Mouse (Mus musculus) MEL (cell line): ENCODE measurements around the gene Mrpl2. TPM values are rescaled to one million over a fixed set of nuclear protein-coding genes. Genes with fewer than 3 reads are reported as not detected.

ENCODE experiments used
- DNase-seq: peaks from one replicate; pipeline ENCODE4 v3.0.0; 2011; ENCODE audit warnings: low read depth, low spot score
- H3K27ac ChIP-seq: 2 replicates; pipeline ENCODE4 v1.5.1; 2012; ENCODE audit warnings: low read depth, mild to moderate bottlenecking, control low read depth, low read length, moderate library complexity; ENCODE audit not compliant: control insufficient read depth
- H3K27me3 ChIP-seq, 2 experiments: fragments of 150-350 bp in 1 of 2; sonication (generic) in 1 of 2; 2 replicates each; pipeline ENCODE4 v1.6.1; 2012; ENCODE audit warnings: low read length in 2 of 2, mild to moderate bottlenecking in 2 of 2, improper control_type of control experiment in 1 of 2, moderate library complexity in 1 of 2; ENCODE audit not compliant: insufficient read depth in 2 of 2, control insufficient read depth in 1 of 2
- H3K36me3 ChIP-seq, 2 experiments: 2 replicates each; pipeline ENCODE4 v1.6.1; 2012 to 2014; ENCODE audit warnings: low read length in 2 of 2, improper control_type of control experiment in 1 of 2, inconsistent platforms in 1 of 2, mild to moderate bottlenecking in 1 of 2; ENCODE audit not compliant: insufficient read depth in 2 of 2, control insufficient read depth in 1 of 2
- H3K4me1 ChIP-seq, 2 experiments: fragments of 150-350 bp in 1 of 2; sonication (generic) in 1 of 2; 2 replicates each; pipeline ENCODE4 v1.6.1; 2012; ENCODE audit warnings: low read length in 2 of 2, improper control_type of control experiment in 1 of 2, mild to moderate bottlenecking in 1 of 2; ENCODE audit not compliant: insufficient read depth in 2 of 2, control insufficient read depth in 1 of 2
- H3K4me3 ChIP-seq, 2 experiments: fragments of 150-350 bp in 1 of 2; sonication (generic) in 1 of 2; 2 replicates each; pipeline ENCODE4 v1.5.1; 2012; ENCODE audit warnings: low read depth in 2 of 2, low read length in 2 of 2, mild to moderate bottlenecking in 2 of 2, moderate library complexity in 2 of 2, control low read depth in 1 of 2, improper control_type of control experiment in 1 of 2; ENCODE audit not compliant: control insufficient read depth in 1 of 2, insufficient read depth in 1 of 2
- H3K79me2 ChIP-seq: 2 replicates; pipeline ENCODE4 v1.6.1; 2012; ENCODE audit warnings: mild to moderate bottlenecking, low read length, moderate library complexity; ENCODE audit not compliant: control insufficient read depth, poor library complexity, insufficient read depth
- H3K9ac ChIP-seq: 2 replicates; pipeline ENCODE4 v1.6.1; 2012; ENCODE audit warnings: low read depth, mild to moderate bottlenecking, control low read depth, low read length, moderate library complexity; ENCODE audit not compliant: control insufficient read depth, poor library complexity, severe bottlenecking
- H3K9me3 ChIP-seq: fragments of 150-350 bp; sonication (generic); replicated peaks from 2 replicates; pipeline ENCODE4 v1.6.1; 2012; ENCODE audit warnings: mild to moderate bottlenecking, low read length, improper control_type of control experiment, moderate library complexity; ENCODE audit not compliant: insufficient read depth
- BHLHE40 ChIP-seq: IDR thresholded peaks from 2 replicates; pipeline ENCODE4 v1.6.1; 2012; ENCODE audit warnings: low read depth, mild to moderate bottlenecking, inconsistent platforms, low read length, improper control_type of control experiment, borderline replicate concordance
- CHD1 ChIP-seq: IDR thresholded peaks from 2 replicates; pipeline ENCODE4 v1.6.1; 2012; ENCODE audit warnings: low read depth, mild to moderate bottlenecking, inconsistent platforms, low read length, improper control_type of control experiment
- CHD2 ChIP-seq: IDR thresholded peaks from 2 replicates; pipeline ENCODE4 v1.6.1; 2011; ENCODE audit warnings: low read length, improper control_type of control experiment
- CTCF ChIP-seq, 3 experiments: IDR thresholded peaks in 2 of 3; conservative IDR thresholded peaks in 1 of 3; 2 replicates each; pipeline ENCODE4 v1.5.1; 2011 to 2012; ENCODE audit warnings: low read length in 3 of 3, low read depth in 2 of 3, mild to moderate bottlenecking in 2 of 3, improper control_type of control experiment in 1 of 3, inconsistent platforms in 1 of 3, mixed read lengths in 1 of 3, moderate library complexity in 1 of 3; ENCODE audit not compliant: control insufficient read depth in 1 of 3, insufficient read depth in 1 of 3, poor library complexity in 1 of 3, severe bottlenecking in 1 of 3
- E2F4 ChIP-seq: IDR thresholded peaks from 2 replicates; pipeline ENCODE4 v1.6.1; 2011; ENCODE audit warnings: low read depth, low read length, improper control_type of control experiment, borderline replicate concordance
- EP300 ChIP-seq, 2 experiments: IDR thresholded peaks; 2 replicates each; pipeline ENCODE4 v1.6.1; 2011; ENCODE audit warnings: improper control_type of control experiment in 2 of 2, low read length in 2 of 2, low read depth in 1 of 2, mild to moderate bottlenecking in 1 of 2
- GABPA ChIP-seq: IDR thresholded peaks from 2 replicates; pipeline ENCODE4 v1.6.1; 2012; ENCODE audit warnings: low read depth, mild to moderate bottlenecking, inconsistent platforms, low read length, improper control_type of control experiment, moderate library complexity
- GATA1 ChIP-seq: IDR thresholded peaks from 2 replicates; pipeline ENCODE4 v1.6.1; 2011; ENCODE audit warnings: low read depth, low read length, improper control_type of control experiment
- JUND ChIP-seq: IDR thresholded peaks from 2 replicates; pipeline ENCODE4 v1.6.1; 2011; ENCODE audit warnings: low read depth, mild to moderate bottlenecking, improper control_type of control experiment, low read length
- KAT2A ChIP-seq: conservative IDR thresholded peaks from 2 replicates; pipeline ENCODE4 v1.6.1; 2012; ENCODE audit warnings: low read depth, low read length, improper control_type of control experiment, inconsistent platforms
- MAFK ChIP-seq: IDR thresholded peaks from 2 replicates; pipeline ENCODE4 v1.6.1; 2011; ENCODE audit warnings: low read depth, mild to moderate bottlenecking, low read length, improper control_type of control experiment, borderline replicate concordance
- MAZ ChIP-seq: IDR thresholded peaks from 2 replicates; pipeline ENCODE4 v1.6.1; 2012; ENCODE audit warnings: low read depth, mild to moderate bottlenecking, inconsistent platforms, low read length, improper control_type of control experiment
- MEF2A ChIP-seq: IDR thresholded peaks from 2 replicates; pipeline ENCODE4 v1.6.1; 2014; ENCODE audit warnings: low read depth, mild to moderate bottlenecking, inconsistent platforms, low read length, improper control_type of control experiment; ENCODE audit not compliant: poor library complexity, insufficient replicate concordance, severe bottlenecking; ENCODE audit errors: extremely low read depth
- MYB ChIP-seq: IDR thresholded peaks from 2 replicates; pipeline ENCODE4 v1.6.1; 2011; ENCODE audit warnings: mild to moderate bottlenecking, low read depth, low read length, improper control_type of control experiment
- MYC ChIP-seq: IDR thresholded peaks from 2 replicates; pipeline ENCODE4 v1.6.1; 2011; ENCODE audit warnings: low read depth, mild to moderate bottlenecking, low read length, improper control_type of control experiment, moderate library complexity
- NRF1 ChIP-seq: IDR thresholded peaks from 2 replicates; pipeline ENCODE4 v1.6.1; 2014; ENCODE audit warnings: low read depth, mild to moderate bottlenecking, inconsistent platforms, low read length, improper control_type of control experiment, moderate library complexity; ENCODE audit not compliant: poor library complexity, insufficient read depth, severe bottlenecking
- POLR2A ChIP-seq, 2 experiments: IDR thresholded peaks; 2 replicates each; pipeline ENCODE4 v1.6.1; 2011 to 2012; ENCODE audit warnings: low read length in 2 of 2, mild to moderate bottlenecking in 2 of 2, control low read depth in 1 of 2, improper control_type of control experiment in 1 of 2, low read depth in 1 of 2, moderate library complexity in 1 of 2; ENCODE audit not compliant: control insufficient read depth in 1 of 2, insufficient read depth in 1 of 2, poor library complexity in 1 of 2
- POLR2AphosphoS2 ChIP-seq: IDR thresholded peaks from 2 replicates; pipeline ENCODE4 v1.6.1; 2011; ENCODE audit warnings: low read length, improper control_type of control experiment
- POLR2AphosphoS5 ChIP-seq: IDR thresholded peaks from 2 replicates; pipeline ENCODE4 v1.6.1; 2012; ENCODE audit warnings: low read depth, borderline replicate concordance, mild to moderate bottlenecking, inconsistent platforms, low read length, moderate library complexity, mixed read lengths
- SIN3A ChIP-seq: IDR thresholded peaks from 2 replicates; pipeline ENCODE4 v1.6.1; 2012; ENCODE audit warnings: low read length, improper control_type of control experiment, inconsistent platforms
- SMC3 ChIP-seq: IDR thresholded peaks from 2 replicates; pipeline ENCODE4 v1.6.1; 2011; ENCODE audit warnings: low read depth, low read length, improper control_type of control experiment
- TCF12 ChIP-seq: IDR thresholded peaks from 2 replicates; pipeline ENCODE4 v1.6.1; 2014; ENCODE audit warnings: low read depth, mild to moderate bottlenecking, inconsistent platforms, low read length, improper control_type of control experiment, moderate library complexity
- USF1 ChIP-seq: IDR thresholded peaks from 2 replicates; pipeline ENCODE4 v1.6.1; 2014; ENCODE audit warnings: low read depth, mild to moderate bottlenecking, inconsistent platforms, low read length, improper control_type of control experiment, moderate library complexity
- USF2 ChIP-seq, 2 experiments: IDR thresholded peaks; 2 replicates each; pipeline ENCODE4 v1.6.1; 2011 to 2012; ENCODE audit warnings: improper control_type of control experiment in 2 of 2, low read length in 2 of 2, borderline replicate concordance in 1 of 2, inconsistent platforms in 1 of 2, low read depth in 1 of 2, mild to moderate bottlenecking in 1 of 2; ENCODE audit not compliant: insufficient read depth in 1 of 2
- polyA plus RNA-seq, 2 experiments: library from polyadenylated mRNA; stranded (reverse) in 1 of 2; unstranded in 1 of 2; fragments of >175 nt in 1 of 2; fragments of >200 nt in 1 of 2; gene quantifications; 2 replicates each; pipeline versions ENCODE4 v1.2.1 to v1.2.4; 2012; ENCODE audit warnings: low replicate concordance in 2 of 2, low read depth in 1 of 2; ENCODE audit not compliant: insufficient read length in 2 of 2, insufficient read depth in 1 of 2, missing spikeins in 1 of 2
- total RNA-seq: library from RNA; depleted of rRNA; stranded (reverse); fragments of 300-350 nt; gene quantifications from 2 replicates; pipeline ENCODE4 v1.2.3, GENCODE M21; 2012

Gene Mrpl2
- total and polyA plus RNA-seq, 3 experiments, result 207 to 237 TPM; not detected in 1

DNA sequence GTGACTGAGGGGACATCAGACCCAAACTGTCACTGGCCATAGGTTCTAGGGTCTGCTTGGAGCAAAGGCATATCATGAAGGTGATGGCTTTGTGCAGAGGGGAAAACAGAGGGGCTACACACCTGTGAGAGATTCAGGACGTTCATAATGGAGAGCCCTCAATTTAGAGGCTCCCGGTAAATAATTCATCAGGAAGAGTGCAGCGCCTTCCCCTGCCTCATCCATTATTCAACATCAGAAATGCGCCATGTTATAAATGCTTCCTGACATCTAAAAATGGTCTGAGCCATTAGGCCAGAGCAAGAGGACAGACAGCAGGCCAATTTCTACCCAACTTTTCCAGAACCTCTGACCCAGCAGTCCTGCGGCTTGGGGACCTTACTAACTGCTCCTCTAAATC is 40.9 kb upstream of the Mrpl2 start:
- H3K4me3 ChIP-seq, result no peak overlapping the region
- TF ChIP-seq KAT2A, result no peak
- TF ChIP-seq MAFK, result no peak
- no peak for TF ChIP-seq POLR2AphosphoS2
- no peak for TF ChIP-seq TCF12
- no peak for TF ChIP-seq MYC
- TF ChIP-seq POLR2AphosphoS5, result no peak
- TF ChIP-seq CHD2, result no peak
- no peak for TF ChIP-seq SIN3A
- TF ChIP-seq GATA1, result no peak
- TF ChIP-seq USF2 (IDR thresholded peaks at IDR 0.05; ENCODE audit: borderline replicate concordance in 1 of 2, insufficient read depth in 1 of 2, low read depth in 1 of 2, low read length in 2 of 2), result no peak
- TF ChIP-seq CHD1, result no peak
- no peak for TF ChIP-seq NRF1
- TF ChIP-seq BHLHE40, result no peak
- no peak for TF ChIP-seq JUND
- no peak for TF ChIP-seq EP300 (IDR thresholded peaks at IDR 0.05; ENCODE audit: low read depth in 1 of 2, low read length in 2 of 2)
- no peak for TF ChIP-seq MYB
- no peaks in the 10 kb centered on the region for H3K36me3 ChIP-seq
- H3K4me1 ChIP-seq, result no peaks in the 10 kb centered on the region
- H3K27me3 ChIP-seq, result peaks cover 0 to 2% of the 10 kb centered on the region in 2 experiments; a peak in 1 of 4 replicates
- H3K27ac ChIP-seq, result no peak overlapping the region
- DNase-seq, result no peak
- no peaks in the 10 kb centered on the region for H3K9me3 ChIP-seq
- no peaks in the 10 kb centered on the region for H3K79me2 ChIP-seq
- no peak overlapping the region for H3K9ac ChIP-seq

DNA sequence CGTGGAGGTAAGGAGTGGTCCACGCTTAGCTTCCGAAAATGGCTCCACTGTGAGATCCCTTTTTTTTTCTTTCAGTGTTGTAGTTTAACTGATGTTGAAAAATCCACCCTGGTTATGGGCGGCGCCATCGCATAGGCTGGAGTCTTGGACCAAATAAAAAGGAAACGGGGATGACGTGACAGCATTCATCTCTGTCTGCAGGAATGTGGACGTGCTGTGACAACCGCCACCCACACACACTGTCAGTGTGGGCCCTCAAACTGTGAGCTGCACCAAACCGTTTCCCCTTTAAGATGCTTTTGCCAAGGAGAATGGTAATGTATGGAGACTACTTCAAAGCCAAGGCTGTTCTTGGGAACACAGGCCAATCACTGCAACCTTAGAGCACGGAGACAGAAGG is 40.0 kb upstream of the Mrpl2 start:
- no peaks in the 10 kb centered on the region for H3K9me3 ChIP-seq
- no peak overlapping the region for H3K9ac ChIP-seq
- H3K79me2 ChIP-seq, result no peaks in the 10 kb centered on the region
- no peak for DNase-seq
- TF ChIP-seq MEF2A, result no peak
- TF ChIP-seq CTCF (IDR thresholded peaks at IDR 0.05 in 2 of 3, conservative IDR thresholded peaks at IDR 0.05 in 1 of 3; ENCODE audit: control insufficient read depth in 1 of 3, insufficient read depth in 1 of 3, low read depth in 2 of 3, low read length in 3 of 3, poor library complexity in 1 of 3, severe bottlenecking in 1 of 3), result no peak
- no peak for TF ChIP-seq MAZ
- no peak for TF ChIP-seq GABPA
- TF ChIP-seq USF1, result no peak
- TF ChIP-seq GATA1, result no peak
- TF ChIP-seq KAT2A, result no peak
- TF ChIP-seq E2F4, result no peak
- no peak for TF ChIP-seq MYC
- TF ChIP-seq SIN3A, result no peak
- TF ChIP-seq TCF12, result no peak
- no peak for TF ChIP-seq CHD1
- no peak for TF ChIP-seq SMC3
- TF ChIP-seq JUND, result no peak
- no peak for TF ChIP-seq POLR2A (IDR thresholded peaks at IDR 0.05; ENCODE audit: control insufficient read depth in 1 of 2, insufficient read depth in 1 of 2, low read depth in 1 of 2, low read length in 2 of 2, poor library complexity in 1 of 2)
- no peak for TF ChIP-seq BHLHE40
- H3K4me1 ChIP-seq, result no peaks in the 10 kb centered on the region
- no peak overlapping the region for H3K4me3 ChIP-seq
- H3K27ac ChIP-seq, result no peak overlapping the region
- H3K36me3 ChIP-seq, result no peaks in the 10 kb centered on the region
- peaks cover 0 to 2% of the 10 kb centered on the region in 2 experiments; a peak in 1 of 4 replicates for H3K27me3 ChIP-seq
